In genomic region chr7:110728876-110729275, GRCm38 (mm10) we compare ENCODE assay signal across 8 mouse cellular contexts. TPM values are rescaled to one million over a fixed set of nuclear protein-coding genes. Genes with fewer than 3 reads are reported as not detected.
A peak's percentile ranks its signal among the peaks of the same experiment; 100 is the strongest.
DNase-seq lines count a peak whose midpoint lies in the region; ATAC-seq and TF ChIP-seq lines count a peak whose summit lies in the region.

No protein-coding gene starts in this region.

- DNase-seq in 416B (ENCODE audit: low read depth) (peak; percentile 78), ZHBTc4 (ENCODE audit: low read depth, low spot score) (peak; percentile 56), MN1 (ENCODE audit: low spot score) (no peak)
- DNase-seq in hindbrain, embryonic 11.5 days (ENCODE audit: low spot score): peak; percentile 25
- no peak for DNase-seq in T-cell, adult 2 months (ENCODE audit: low spot score)

- no peak overlapping the region for H3K4me2 ChIP-seq in intestine, postnatal 0 days (replicated peaks; ENCODE audit: low read depth)
- H3K4me2 ChIP-seq in intestine, embryonic 15.5 days (replicated peaks): no peak overlapping the region
- no peak overlapping the region for H3K4me2 ChIP-seq in hindbrain, embryonic 11.5 days (replicated peaks; ENCODE audit: low read depth, low read length)

- H3K27ac ChIP-seq in intestine, postnatal 0 days (ENCODE audit: low read depth, low read length): no peak overlapping the region
- H3K27ac ChIP-seq in intestine, embryonic 15.5 days: no peak overlapping the region
- no peak overlapping the region for H3K27ac ChIP-seq in hindbrain, embryonic 11.5 days (ENCODE audit: low read depth, low read length)

- H3K4me3 ChIP-seq in intestine, postnatal 0 days (ENCODE audit: low read depth, low read length): no peak overlapping the region
- H3K4me3 ChIP-seq in intestine, embryonic 15.5 days (replicated peaks): no peak overlapping the region
- H3K4me3 ChIP-seq in hindbrain, embryonic 11.5 days (ENCODE audit: low read depth, low read length): no peak overlapping the region

- H3K9me3 ChIP-seq in intestine, postnatal 0 days (ENCODE audit: control insufficient read depth): no peaks in the 10 kb centered on the region
- H3K9me3 ChIP-seq in intestine, embryonic 15.5 days: no peaks in the 10 kb centered on the region
- H3K9me3 ChIP-seq in hindbrain, embryonic 11.5 days (ENCODE audit: control insufficient read depth, low read length): no peaks in the 10 kb centered on the region

- TF ChIP-seq CTCF in intestine, postnatal 0 days (IDR thresholded peaks at IDR 0.05; ENCODE audit: low read depth): peak; percentile 78

- no peaks in the 10 kb centered on the region for H3K36me3 ChIP-seq in intestine, postnatal 0 days (ENCODE audit: control insufficient read depth, insufficient read depth)
- H3K36me3 ChIP-seq in intestine, embryonic 15.5 days: no peaks in the 10 kb centered on the region
- H3K36me3 ChIP-seq in hindbrain, embryonic 11.5 days (ENCODE audit: control insufficient read depth, insufficient read depth, low read length): no peaks in the 10 kb centered on the region

- H3K4me1 ChIP-seq in intestine, postnatal 0 days (replicated peaks; ENCODE audit: control insufficient read depth, insufficient read depth, low read length): no peaks in the 10 kb centered on the region
- no peaks in the 10 kb centered on the region for H3K4me1 ChIP-seq in intestine, embryonic 15.5 days (replicated peaks)
- peaks cover 2% of the 10 kb centered on the region; the same call in 1 of the 2 replicates for H3K4me1 ChIP-seq in hindbrain, embryonic 11.5 days (replicated peaks; ENCODE audit: control insufficient read depth, insufficient read depth, low read length)

- H3K9ac ChIP-seq in intestine, postnatal 0 days (ENCODE audit: low read depth, low read length): no peak overlapping the region
- H3K9ac ChIP-seq in intestine, embryonic 15.5 days: no peak overlapping the region
- no peak overlapping the region for H3K9ac ChIP-seq in hindbrain, embryonic 11.5 days (ENCODE audit: low read depth, low read length)

- 59% methylated on average over 3 of the region's 3 CpGs for WGBS in intestine, postnatal 0 days
- 50% methylated on average over 3 of the region's 3 CpGs for WGBS in intestine, embryonic 15.5 days
- WGBS in hindbrain, embryonic 11.5 days: 76% methylated on average over 3 of the region's 3 CpGs

- ATAC-seq in intestine, postnatal 0 days: no peak
- no peak for ATAC-seq in intestine, embryonic 15.5 days
- ATAC-seq in hindbrain, embryonic 11.5 days (ENCODE audit: low FRiP score): no peak
- 0 out of 2 replicates have a peak, but pooled peaks have one; percentile 46 for ATAC-seq in megakaryocyte-erythroid progenitor cell, adult 5-6 weeks (replicated peaks; ENCODE audit: low FRiP score, low TSS enrichment, poor library complexity, severe bottlenecking)

- no peaks in the 10 kb centered on the region for H3K27me3 ChIP-seq in intestine, postnatal 0 days (replicated peaks; ENCODE audit: control insufficient read depth, insufficient read depth, low read length)
- H3K27me3 ChIP-seq in intestine, embryonic 15.5 days (replicated peaks): no peaks in the 10 kb centered on the region
- no peaks in the 10 kb centered on the region for H3K27me3 ChIP-seq in hindbrain, embryonic 11.5 days (ENCODE audit: control insufficient read depth, insufficient read depth, low read length)

RNA-seq across cellular contexts. Expression of gene Ampd3, which starts 39.1 kb away (rescaled TPM):
- polyA plus RNA-seq in intestine, postnatal 0 days (2015; fragmentation: Nextera tagmentation; extraction: Ambion mirVana): 7.0 and 7.4 TPM in 2 replicates
- polyA plus RNA-seq in intestine, embryonic 15.5 days (2015; fragmentation: Nextera tagmentation; extraction: Ambion mirVana): 4.1 and 4.8 TPM in 2 replicates
- 1.3 and 1.4 TPM in 2 replicates for polyA plus RNA-seq in hindbrain, embryonic 11.5 days (2014; fragmentation: Nextera tagmentation; extraction: Ambion mirVana)
- 66.1 and 83.1 TPM in 2 replicates for total RNA-seq in megakaryocyte-erythroid progenitor cell, adult 5-6 weeks (2014; fragmentation: Nextera tagmentation)
- 30.8 and 52.2 TPM in 2 replicates for total RNA-seq in megakaryocyte-erythroid progenitor cell, adult 5-6 weeks (2017)

Comparison
In these comparisons a context has a peak if more than half of its experiments do, and no peak if none do; other contexts are left out.
1. DNase-seq: peak in 416B (single experiment), ZHBTc4 (single experiment) and hindbrain, embryonic 11.5 days (single experiment); none in MN1 (single experiment) and T-cell, adult 2 months (single experiment).